Mouse (Mus musculus) Patski (cell line): ENCODE results near the gene Dclk1. TPM values are rescaled to one million over a fixed set of nuclear protein-coding genes. Genes with fewer than 3 reads are reported as not detected.
A peak's percentile ranks its signal among the peaks of the same experiment; 100 is the strongest.

Experiments used
- ATAC-seq: fragments of 100-300 bp; one replicate; pipeline ENCODE4 v1.8.0; 2021
- CTCF ChIA-PET: fragments of 350-600 bp; sonication (Branson Sonifier 250); formaldehyde crosslinking; loops from one replicate; lab custom pipeline; 2022; ENCODE audit warnings: inconsistent platforms; lab: Charles Lee
- POLR2A ChIA-PET: fragments of 350-600 bp; sonication (Branson Sonifier 250); formaldehyde crosslinking; loops from one replicate; lab custom pipeline; 2022; ENCODE audit warnings: antibody characterized with exemption, inconsistent platforms; lab: Charles Lee
- DNase-seq: peaks from one replicate; pipeline ENCODE4 v3.0.0-alpha.2; 2011; ENCODE audit warnings: low read depth, low spot score
- H3K27me3 ChIP-seq: fragments of 371-371 bp; one replicate; pipeline ENCODE4 v1.5.1; 2021
- CTCF ChIP-seq: fragments of 100-300 bp; IDR thresholded peaks from one replicate; pipeline ENCODE4 v1.5.1; 2021
- in situ Hi-C: fragments of 300-500 bp; cut with MboI; formaldehyde crosslinking; loops from 3 replicates; pipeline ENCODE4 v1.11.1; 2018; ENCODE audit warnings: low pct_unique_long_range_greater_than_20kb, mixed read lengths
- polyA plus RNA-seq: library from polyadenylated mRNA; unstranded; gene quantifications from one replicate; pipeline ENCODE4 v1.2.3, GENCODE M21; 2021

Dclk1 gene
- polyA plus RNA-seq, 1 experiment from 2014 or later = 16.7 TPM

GRCm38 (mm10) chr3:55360836-55361235, 118.7 kb downstream of the Dclk1 start:
- in situ Hi-C loops = loop anchor here (10.0 kb wide), 1 partner anchor 546 kb away; no protein-coding TSS in a partner anchor
- no peaks in the 10 kb centered on the region for H3K27me3 ChIP-seq
- ChIA-PET POLR2A (no interaction called here), CTCF (interaction anchor here (1.2 to 12.3 kb wide), 5 partner anchors 24 to 281 kb away, joined by 3 to 215 read pairs (median 4); no protein-coding TSS in a partner anchor)
- ATAC-seq = no peak
- no peak for TF ChIP-seq CTCF
- no peak for DNase-seq

DNA sequence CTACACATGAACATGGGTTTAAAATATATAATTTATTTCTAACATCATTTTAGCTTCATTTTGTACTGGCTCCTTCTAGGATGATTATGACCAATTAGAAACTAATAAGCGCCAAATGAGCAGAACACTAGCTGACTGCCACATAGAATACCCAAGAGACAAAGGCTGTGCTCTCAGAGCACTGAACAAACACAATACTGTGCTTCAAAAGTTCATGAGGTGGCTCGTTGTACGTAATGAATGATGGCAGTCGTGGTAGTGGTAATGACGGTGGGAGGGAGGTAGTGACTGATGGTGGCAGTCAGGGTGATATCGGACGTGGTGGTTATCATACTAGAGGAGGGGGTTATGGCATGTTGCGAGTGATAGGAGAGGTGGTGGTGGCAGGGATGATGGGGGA, 125.0 kb downstream of the Dclk1 start:
- no peaks in the 10 kb centered on the region for H3K27me3 ChIP-seq
- ATAC-seq = no peak
- in situ Hi-C loops = loop anchor here (10.0 kb wide), 1 partner anchor 552 kb away; no protein-coding TSS in a partner anchor
- ChIA-PET POLR2A (interaction anchor here (0.6 kb wide), 1 partner anchor 281 kb away, joined by 3 read pairs; no protein-coding TSS in a partner anchor), CTCF (interaction anchor here (1.0 to 2.0 kb wide), 3 partner anchors 12 to 287 kb away, joined by 3 to 12 read pairs (median 3); no protein-coding TSS in a partner anchor)
- TF ChIP-seq CTCF = no peak
- no peak for DNase-seq

DNA sequence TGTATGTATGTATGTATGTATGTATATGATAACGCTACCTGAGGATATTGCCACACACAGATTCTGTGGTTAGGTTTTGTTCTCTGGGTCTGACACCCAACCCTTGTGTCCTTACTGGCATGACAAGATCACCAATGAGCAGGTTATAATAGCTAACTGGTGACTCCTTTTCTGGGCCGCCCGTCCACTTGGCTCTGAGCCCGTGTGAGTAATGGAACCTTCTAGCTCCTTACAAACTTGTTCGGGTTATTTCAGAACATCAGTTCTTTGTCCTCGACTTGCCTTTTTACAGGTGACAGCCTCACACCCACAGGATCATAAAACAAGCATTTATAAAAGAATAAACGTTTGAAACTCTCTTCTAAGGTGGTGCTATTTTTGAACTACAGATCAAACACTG, 127.0 kb downstream of the Dclk1 start:
- in situ Hi-C loops = loop anchor here (10.0 kb wide), 1 partner anchor 554 kb away; no protein-coding TSS in a partner anchor
- DNase-seq = no peak
- POLR2A ChIA-PET = no interaction called here
- CTCF ChIA-PET = interaction anchor here (1.8 kb wide), 1 partner anchor 10 kb away, joined by 7 read pairs; no protein-coding TSS in a partner anchor
- no peaks in the 10 kb centered on the region for H3K27me3 ChIP-seq
- ATAC-seq = peak; percentile 38
- TF ChIP-seq CTCF = no peak

- H3K27me3 ChIP-seq = no peaks in the 10 kb centered on the region
- POLR2A ChIA-PET = no interaction called here
- ATAC-seq = peak; percentile 38
- DNase-seq = no peak
- CTCF ChIA-PET = interaction anchor here (0.7 to 2.6 kb wide), 11 partner anchors 10 to 217 kb away, joined by 3 to 17 read pairs (median 4); no protein-coding TSS in a partner anchor
- peak; percentile 82 for TF ChIP-seq CTCF
- in situ Hi-C loops = loop anchor here (10.0 kb wide), 3 partner anchors 111 to 1821 kb away; no protein-coding TSS in a partner anchor
Measured at GRCm38 (mm10) chr3:55373689-55374088, 131.5 kb downstream of the Dclk1 start.

- in situ Hi-C loops = loop anchor here (10.0 kb wide), 3 partner anchors 106 to 1816 kb away; no protein-coding TSS in a partner anchor
- POLR2A ChIA-PET = interaction anchor here (0.9 kb wide), 1 partner anchor 9 kb away, joined by 3 read pairs; no protein-coding TSS in a partner anchor
- no peaks in the 10 kb centered on the region for H3K27me3 ChIP-seq
- DNase-seq (no peak), ATAC-seq (no peak)
- CTCF ChIA-PET = interaction anchor here (1.0 to 2.3 kb wide), 4 partner anchors 9 to 86 kb away, joined by 3 to 7 read pairs (median 4); no protein-coding TSS in a partner anchor
- no peak for TF ChIP-seq CTCF
Measured at GRCm38 (mm10) chr3:55378591-55378990, 136.4 kb downstream of the Dclk1 start.

DNA sequence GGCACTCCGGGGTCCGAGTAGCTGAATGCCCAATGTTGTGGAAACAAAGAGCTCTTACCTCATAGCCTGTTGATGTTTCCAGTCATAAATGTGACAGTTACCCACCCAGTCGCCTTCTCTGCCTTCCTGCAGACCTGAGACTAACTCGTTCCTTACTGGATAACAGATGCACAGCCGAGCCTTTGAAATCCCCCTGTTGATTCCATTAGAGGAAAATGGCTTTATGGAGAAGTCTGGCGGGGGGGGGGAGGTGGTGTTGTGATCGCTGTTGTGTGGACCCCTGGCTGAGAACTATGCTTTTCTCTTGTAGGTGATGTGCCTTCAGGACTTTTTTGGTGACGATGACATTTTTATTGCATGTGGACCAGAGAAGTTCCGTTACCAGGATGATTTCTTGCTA, 138.3 kb downstream of the Dclk1 start:
- in situ Hi-C loops = no loop called here
- ChIA-PET CTCF (interaction anchor here (0.7 to 2.3 kb wide), 2 partner anchors 58 to 114 kb away, joined by 3 to 5 read pairs; no protein-coding TSS in a partner anchor), POLR2A (interaction anchor here (0.6 to 0.7 kb wide), 3 partner anchors 149 to 977 kb away, joined by 3 to 5 read pairs (median 3); no protein-coding TSS in a partner anchor)
- no peak for DNase-seq
- no peak for TF ChIP-seq CTCF
- H3K27me3 ChIP-seq = no peaks in the 10 kb centered on the region
- ATAC-seq = no peak

DNA sequence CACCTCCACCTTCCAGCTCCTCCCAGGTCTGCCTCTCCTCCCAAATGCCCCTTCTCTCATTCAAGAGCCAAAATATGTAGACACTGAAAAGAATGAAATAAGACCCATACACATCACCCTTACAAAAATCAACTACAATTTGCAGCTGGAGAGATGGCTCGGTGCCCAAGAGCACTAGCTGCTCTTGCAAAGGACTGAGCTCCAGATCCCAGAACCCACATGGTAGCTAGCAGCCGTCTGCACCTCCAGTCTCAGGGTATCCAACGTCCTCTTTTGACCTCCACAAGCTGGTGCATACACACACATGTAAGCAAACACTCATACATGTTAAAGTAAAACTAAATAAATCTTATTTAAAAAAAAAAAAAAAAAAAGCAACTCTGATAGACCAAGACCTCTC, 150.4 kb downstream of the Dclk1 start:
- ATAC-seq = no peak
- POLR2A ChIA-PET = interaction anchor here (0.7 kb wide), 1 partner anchor 13 kb away, joined by 4 read pairs; no protein-coding TSS in a partner anchor
- in situ Hi-C loops = loop anchor here (5.0 kb wide), 1 partner anchor 75 kb away; no protein-coding TSS in a partner anchor
- no peaks in the 10 kb centered on the region for H3K27me3 ChIP-seq
- DNase-seq = no peak
- TF ChIP-seq CTCF = no peak
- CTCF ChIA-PET = interaction anchor here (1.2 to 1.3 kb wide), 3 partner anchors 9 to 11 kb away, joined by 4 to 5 read pairs (median 4); no protein-coding TSS in a partner anchor

DNA sequence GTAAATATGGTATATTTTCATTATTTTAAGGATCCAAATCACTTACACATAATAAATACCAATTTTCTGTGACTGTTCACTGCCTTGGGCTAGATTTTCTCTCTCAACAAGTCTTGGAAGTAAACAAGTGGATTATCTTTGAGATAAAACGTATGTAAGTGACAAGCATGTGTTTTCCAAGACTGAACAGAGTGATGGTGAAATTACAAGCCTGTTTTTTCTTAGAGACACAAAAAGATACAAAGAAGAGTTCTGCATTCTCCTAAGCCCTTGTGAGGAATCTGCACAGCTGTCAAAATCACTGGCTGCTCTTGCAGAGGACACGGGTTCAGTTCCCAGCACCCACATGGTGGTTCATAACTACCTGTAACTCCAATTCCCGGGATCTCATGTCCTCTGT, 151.4 kb downstream of the Dclk1 start:
- ATAC-seq (no peak), DNase-seq (no peak)
- TF ChIP-seq CTCF = no peak
- in situ Hi-C loops = loop anchor here (5.0 kb wide), 1 partner anchor 74 kb away; no protein-coding TSS in a partner anchor
- ChIA-PET CTCF (interaction anchor here (1.2 to 1.7 kb wide), 3 partner anchors 10 to 19 kb away, joined by 4 read pairs; no protein-coding TSS in a partner anchor), POLR2A (interaction anchor here (0.7 kb wide), 1 partner anchor 1987 kb away, joined by 4 read pairs; no protein-coding TSS in a partner anchor)
- no peaks in the 10 kb centered on the region for H3K27me3 ChIP-seq

DNA sequence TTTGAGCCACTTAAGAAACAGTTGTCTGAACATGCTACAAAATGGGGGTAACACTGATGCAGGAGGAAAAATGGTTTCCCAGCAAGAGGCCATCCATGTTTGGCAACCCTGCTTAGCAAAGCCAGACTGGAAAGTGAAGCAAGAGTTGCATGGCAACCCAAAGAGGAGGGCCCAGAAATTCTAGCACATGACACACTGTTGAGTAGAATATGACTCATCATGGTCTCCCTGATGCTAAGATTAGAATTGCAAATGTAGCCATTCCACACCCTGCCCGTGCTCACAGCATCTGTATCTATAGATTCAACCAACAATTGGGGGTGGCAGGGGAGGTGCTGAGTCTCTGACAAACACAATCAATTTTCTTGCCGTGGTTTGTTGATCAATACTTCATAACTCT, 154.6 kb downstream of the Dclk1 start:
- no peak for TF ChIP-seq CTCF
- DNase-seq (no peak), ATAC-seq (peak; percentile 80)
- in situ Hi-C loops = no loop called here
- no peaks in the 10 kb centered on the region for H3K27me3 ChIP-seq
- ChIA-PET CTCF (interaction anchor here (1.5 to 2.4 kb wide), 3 partner anchors 8 to 34 kb away, joined by 3 to 12 read pairs (median 7); no protein-coding TSS in a partner anchor), POLR2A (no interaction called here)

DNA sequence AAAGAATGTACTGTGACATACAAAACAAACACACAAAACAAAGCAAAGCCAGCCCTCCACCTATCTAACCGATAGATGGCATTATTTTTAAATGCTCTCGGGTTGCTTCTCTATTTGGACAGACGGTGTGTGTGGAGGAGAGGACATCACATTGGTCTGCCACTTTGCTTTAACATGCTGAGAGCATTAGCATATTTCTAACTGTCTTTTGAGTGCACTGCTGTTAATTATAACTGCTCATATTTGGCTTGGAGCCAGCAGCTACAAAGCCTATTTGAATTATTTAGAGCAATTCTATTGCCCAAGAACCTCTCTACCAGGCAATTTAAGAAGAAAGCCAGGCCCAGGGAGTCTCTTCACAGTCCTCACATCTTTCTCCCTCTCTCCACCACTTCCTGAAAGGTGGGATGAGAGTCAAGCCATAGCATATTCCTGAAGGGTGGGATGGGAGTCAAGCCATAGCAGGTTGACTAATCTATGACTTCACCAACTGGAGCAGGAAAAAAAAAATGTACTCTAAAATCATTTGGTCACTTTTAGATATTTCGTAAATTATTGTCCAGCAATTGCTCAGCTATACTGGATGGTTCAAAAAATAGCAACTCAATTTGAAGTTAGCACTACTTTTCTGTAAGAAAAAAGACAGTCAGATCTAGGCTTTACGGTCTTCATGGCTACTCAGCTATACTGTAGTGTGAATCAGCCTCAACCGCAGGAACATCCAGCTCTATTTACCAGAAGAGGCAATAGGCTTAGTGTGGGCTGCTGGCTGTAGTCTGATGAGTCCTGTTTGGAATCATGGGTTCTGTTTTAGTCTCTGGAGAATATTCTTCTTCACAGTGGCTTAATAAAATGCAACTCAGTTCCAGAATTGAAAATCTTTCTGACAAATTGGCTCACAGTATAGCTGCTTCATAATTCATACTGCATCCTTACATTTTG, 155.9 kb downstream of the Dclk1 start:
- DNase-seq (no peak), ATAC-seq (no peak)
- in situ Hi-C loops = no loop called here
- CTCF ChIA-PET = interaction anchor here (1.4 to 2.4 kb wide), 3 partner anchors 10 to 54 kb away, joined by 3 to 7 read pairs (median 3); no protein-coding TSS in a partner anchor
- H3K27me3 ChIP-seq = no peaks in the 10 kb centered on the region
- no peak for TF ChIP-seq CTCF
- POLR2A ChIA-PET = no interaction called here
